Mouse (Mus musculus): ENCODE data around the gene Taar8b. TPM values are rescaled to one million over a fixed set of nuclear protein-coding genes. Genes with fewer than 3 reads are reported as not detected.
A peak's percentile ranks its signal among the peaks of the same experiment; 100 is the strongest.
"Not testable (repeated sequence)": the region's sequence is repeated elsewhere in the genome, so short reads cannot be mapped to it uniquely, and the experiment has no call there.

Taar8b gene
- not detected for total RNA-seq (2021)
- long read RNA-seq, experiment 1 = 0 reads
- long read RNA-seq, experiment 2 = 0 reads

DNA sequence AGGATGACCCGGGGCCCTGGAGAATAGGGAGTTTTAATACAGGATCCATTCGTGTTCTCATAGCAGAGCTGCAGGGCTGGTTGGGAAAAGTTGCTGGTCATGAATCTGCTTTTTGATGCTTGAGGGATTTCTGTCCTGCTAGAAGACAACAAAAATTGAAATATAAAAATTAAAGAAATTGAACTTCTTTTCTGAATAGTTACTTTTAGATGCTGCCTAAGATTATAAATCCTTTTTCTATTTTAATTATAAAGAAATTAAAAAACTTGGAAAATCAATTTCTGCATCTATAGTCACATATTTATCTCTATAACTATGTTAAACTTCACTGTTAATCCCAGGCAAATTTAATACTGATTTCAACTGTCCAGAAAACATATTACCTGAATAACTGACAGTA, at the start of gene Taar8b:
Gene Taar8b (minus strand): TSS at position 101 of the 400 bp plus-strand sequence.
- no peak for DNase-seq (ENCODE audit: low spot score in 2 of 2)

DNA sequence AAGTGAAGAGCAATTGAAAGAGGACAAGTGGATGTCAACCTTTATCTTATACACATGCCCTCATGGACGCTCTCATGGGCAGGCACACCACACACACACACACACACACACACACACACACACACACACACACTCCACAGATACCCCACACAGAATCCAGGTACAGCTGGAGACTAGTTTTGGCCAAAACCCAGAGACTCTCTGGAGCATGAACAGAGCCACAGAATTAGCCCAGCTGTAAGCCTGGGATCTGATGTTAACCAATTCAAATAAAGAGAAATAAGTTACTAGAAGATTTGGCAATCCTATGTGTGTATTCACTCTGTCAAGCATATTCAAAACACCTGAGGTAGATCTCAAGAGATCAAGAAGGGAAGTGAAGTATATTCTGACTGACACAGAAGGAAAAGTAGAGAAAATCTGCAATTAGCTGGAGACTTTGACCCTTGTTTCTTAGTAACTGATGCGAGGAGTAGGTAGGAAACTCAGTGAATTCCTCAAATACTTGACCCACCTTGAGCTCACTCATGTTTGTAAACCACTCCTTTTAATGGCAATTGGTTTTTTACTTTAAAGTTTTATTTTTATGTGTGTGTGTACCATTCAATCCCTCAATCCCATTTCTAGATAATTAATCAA, 46.6 kb upstream of the Taar8b start:
- DNase-seq (ENCODE audit: low spot score in 2 of 2) = no peak

DNA sequence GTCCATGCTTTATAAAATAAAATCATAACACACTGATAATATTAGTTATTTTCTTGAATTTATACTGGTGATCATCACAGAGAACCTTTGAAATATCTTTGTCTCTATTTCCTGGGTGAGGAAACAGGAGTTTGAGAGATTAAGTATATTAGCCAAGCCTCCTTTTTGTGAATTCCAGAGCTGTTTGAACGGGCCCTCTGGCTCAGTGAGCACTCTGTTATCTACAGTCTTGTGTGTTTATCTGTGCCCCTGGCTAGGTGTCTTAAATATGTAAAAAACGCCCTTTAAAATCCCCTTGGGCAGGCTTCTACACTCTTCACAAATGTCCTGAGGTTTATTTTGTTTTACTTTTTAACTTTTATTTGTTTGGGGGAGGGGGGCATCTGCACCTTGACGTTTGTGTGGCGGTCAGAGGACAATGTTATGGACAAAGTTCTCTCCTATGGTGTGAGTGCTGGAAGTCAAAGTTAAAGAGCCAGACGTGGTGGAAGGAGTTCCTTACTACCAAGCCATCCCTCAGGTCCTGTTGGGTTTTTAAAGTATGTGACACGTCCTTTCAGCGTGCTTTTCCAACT, 42.1 kb upstream of the Taar8b start:
- DNase-seq (ENCODE audit: low spot score in 2 of 2) = no peak

DNA sequence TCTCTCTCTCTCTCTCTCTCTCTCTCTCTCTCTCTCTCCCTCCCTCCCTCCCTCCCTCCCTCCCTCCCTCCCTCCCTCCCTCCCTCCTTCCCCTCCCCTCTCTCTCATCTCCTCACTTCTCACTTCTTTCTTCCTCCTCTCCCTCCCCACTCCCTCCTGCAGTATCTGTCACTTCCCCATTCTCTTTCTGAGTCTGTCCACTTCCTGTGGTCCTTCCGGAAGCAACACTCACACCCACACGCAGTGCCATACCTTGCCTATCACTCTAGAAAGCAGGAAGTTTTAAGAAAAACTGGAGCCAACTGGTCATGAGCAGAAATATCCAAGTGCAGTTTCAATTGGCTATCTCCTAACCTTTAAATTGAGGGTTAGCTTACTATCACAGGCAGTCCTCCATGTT, 41.0 kb upstream of the Taar8b start:
- DNase-seq (ENCODE audit: low spot score in 2 of 2) = no peak

DNA sequence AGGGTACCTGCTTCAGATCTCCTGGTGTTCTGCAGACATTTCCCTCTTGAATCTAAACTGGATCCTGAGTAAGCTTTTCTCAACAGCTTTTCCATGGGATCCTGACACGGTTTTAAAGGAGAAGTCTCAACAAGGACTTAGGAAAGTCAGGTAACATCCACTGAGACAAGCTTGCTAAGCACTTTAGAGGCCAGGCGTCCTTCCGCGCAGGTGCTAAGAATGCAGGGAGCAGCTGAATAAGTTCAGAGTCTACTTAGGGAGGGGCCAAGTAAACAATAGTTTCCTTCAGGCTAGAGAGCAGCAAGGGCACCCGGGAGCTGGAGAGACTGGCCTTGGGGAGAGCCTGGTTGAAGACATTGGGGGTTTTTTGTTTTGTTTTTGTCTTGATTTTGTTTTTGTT, 40.2 kb upstream of the Taar8b start:
- no peak for DNase-seq (ENCODE audit: low spot score in 2 of 2)

DNA sequence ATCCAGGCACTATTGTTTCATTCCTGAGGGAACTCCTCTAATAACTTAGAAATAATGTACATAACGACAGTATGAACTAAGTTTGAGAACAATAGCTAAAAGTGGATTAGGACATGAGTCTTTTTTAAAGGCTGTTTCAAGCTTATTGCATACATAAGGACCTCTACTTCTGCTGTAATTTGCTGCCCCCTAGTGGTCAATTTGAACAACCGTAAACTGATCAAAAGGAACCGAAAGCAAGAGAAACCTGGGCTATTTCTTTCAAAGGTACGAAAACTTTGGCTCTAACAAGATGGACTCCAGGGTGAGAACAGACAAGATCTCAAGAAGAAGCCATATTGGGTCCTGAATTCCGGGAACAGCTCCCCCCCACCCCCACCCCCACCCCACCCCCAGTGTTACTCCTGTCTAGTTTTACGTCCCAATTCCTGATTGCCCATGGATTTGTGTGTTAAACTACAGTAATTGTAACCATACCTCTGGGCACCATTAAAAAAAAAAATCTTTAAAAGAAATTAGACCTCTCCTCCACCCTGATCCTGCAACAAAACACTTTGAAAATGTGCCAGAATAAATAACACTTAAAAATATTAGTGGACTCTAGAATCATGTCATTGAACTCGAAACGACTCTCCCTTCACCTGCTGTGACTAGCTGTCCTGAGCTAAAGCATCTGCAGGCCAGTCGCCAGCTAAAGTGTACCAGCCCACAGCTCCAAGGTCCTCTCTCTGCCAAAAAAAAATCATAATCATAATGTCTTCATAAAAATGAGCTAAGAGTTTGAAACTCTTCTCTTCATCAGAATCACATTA, 39.6 kb upstream of the Taar8b start:
- peak in 1 of 2 experiments; percentile 24 for DNase-seq (ENCODE audit: low spot score in 2 of 2)

DNA sequence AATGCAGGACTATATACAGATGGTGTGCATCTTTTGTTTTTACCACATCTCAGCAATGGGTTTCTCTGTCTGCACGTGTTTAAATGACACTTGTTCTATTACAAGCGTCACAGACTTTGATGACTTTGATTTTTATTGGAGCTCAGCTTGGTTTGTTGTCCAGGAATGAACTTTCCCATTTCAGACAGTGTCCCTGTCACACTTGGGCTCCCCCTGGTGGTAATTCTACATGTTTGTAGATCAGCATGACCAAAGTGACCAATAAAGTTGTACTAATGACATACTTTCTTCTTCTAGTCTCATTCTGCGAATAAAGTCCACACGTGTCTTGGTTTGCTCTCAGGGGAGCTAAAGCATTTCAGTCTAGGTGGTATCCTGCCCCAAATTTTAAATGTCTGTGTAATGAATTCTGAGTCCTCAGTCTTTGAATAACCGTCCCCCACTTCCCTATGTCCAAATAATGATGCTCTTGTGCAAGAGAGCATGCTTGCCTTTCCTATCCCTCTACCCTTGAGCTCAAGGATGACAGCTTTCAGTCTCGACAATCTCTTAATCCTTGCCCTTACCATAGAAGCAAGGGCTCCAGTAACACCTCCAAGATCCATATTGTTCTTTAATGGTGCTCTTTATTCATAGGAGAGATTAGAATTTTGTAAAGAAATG, 19.2 kb upstream of the Taar8b start:
- DNase-seq (ENCODE audit: low spot score in 2 of 2) = peak in 1 of 2 experiments; percentile 28

DNA sequence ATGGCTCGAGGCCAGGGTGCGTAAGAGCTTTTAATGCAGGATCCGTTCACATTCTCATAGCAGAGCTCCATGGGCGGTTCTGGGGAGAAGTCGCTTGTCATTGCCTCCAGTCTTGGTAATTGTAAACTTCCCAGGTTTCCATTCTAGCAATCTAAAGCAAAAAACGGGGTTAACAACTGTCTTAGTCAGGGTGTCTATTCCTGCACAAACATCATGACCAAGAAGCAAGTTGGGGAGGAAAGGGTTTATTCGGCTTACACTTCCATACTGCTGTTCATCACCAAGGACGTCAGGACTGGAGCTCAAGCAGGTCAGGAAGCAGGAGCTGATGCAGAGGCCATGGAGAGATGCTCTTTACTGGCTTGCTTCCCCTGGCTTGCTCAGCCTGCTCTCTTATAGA, 17.3 kb upstream of the Taar8b start, which contains the start of gene Taar9:
Gene Taar9 (minus strand): TSS at position 101 of the 400 bp plus-strand sequence.
- not testable (repeated sequence) for DNase-seq (ENCODE audit: low spot score in 2 of 2)

DNA sequence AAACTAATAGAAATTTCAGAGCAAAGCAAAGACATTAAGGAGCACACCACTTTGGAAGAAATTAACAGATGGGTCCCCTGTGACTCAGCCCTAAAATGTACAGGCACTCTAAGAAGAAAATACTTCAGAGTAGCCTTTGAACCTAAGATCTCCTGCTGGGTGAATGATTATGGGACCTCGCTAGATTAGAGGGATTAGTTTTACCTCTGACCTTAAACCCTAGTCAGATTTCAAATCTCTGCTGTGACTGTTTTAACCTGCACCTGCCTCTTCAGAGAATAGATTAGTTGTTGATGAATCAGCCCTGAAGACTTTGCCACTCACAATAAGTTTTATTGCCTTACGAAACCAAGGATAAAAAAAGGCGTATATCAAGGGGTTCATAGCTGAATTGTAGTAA, 16.1 kb upstream of the Taar8b start:
- no peak for DNase-seq (ENCODE audit: low spot score in 2 of 2)

DNA sequence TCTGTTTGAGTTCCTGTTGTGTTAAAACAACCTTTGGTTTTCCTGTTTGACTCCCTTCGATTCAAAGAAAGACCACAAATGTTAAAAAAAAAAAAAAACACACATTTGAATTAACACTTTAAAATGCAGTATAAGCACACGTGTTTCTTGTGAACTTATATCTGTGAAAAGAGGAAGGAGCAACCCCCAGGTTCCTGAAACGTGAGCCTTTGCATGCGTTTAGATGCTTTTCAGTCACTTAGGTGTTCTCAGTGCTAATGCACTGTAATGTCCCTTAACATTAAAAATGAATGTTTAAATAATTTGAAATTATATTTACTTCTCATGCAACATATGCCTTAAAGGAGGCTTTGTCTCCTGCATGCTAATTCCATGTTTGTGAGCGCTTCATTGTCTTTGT, 15.7 kb upstream of the Taar8b start:
- no peak for DNase-seq (ENCODE audit: low spot score in 2 of 2)

DNA sequence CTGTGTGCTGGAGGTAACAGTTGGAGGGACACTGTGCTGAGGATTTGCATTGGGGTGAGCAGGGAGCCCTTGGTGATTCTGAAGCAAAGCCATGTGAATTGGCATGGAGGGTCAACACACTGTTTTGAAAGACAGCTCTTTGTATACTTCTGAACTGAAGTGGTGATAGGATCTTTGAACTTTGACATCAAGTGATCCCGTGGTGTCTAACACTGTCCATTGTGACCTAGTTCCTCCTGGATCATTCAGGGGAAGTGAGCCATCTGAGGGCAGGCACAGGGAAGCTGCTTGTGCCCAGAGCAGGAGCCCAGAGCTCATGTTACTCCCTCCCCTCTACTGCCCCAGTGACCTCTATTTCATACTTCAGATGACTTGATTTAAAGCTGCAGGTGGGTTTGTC, 11.2 kb upstream of the Taar8b start:
- not testable (repeated sequence) for DNase-seq (ENCODE audit: low spot score in 2 of 2)

DNA sequence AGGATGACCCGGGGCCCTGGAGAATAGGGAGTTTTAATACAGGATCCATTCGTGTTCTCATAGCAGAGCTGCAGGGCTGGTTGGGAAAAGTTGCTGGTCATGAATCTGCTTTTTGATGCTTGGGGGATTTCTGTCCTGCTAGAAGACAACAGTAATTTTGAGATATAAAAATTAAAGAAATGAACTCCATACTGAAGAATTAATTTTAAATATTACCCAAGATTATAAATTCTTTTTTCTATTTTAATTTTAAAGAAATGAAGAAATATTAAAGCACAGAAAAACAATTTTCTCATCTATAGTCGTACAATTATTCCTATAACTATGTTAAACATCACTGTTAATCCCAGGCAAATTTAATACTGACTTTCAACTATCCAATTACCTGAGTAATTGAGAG, 9.7 kb upstream of the Taar8b start, which contains the start of gene Taar8c:
Gene Taar8c (minus strand): TSS at position 101 of the 400 bp plus-strand sequence.
- not testable (repeated sequence) for DNase-seq (ENCODE audit: low spot score in 2 of 2)

DNA sequence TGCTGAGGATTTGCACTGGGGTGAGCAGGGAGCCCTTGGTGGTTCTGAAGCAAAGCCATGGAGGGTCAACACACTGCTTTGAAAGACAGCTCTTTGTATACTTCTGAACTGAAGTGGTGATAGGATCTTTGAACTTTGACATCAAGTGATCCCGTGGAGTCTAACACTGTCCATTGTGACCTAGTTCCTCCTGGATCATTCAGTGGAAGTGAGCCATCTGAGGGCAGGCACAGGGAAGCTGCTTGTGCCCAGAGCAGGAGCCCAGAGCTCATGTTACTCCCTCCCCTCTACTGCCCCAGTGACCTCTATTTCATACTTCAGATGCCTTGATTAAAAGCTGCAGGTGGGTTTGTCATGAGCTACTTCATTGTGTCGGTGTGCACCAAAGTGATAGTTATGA, 4.9 kb upstream of the Taar8b start:
- not testable (repeated sequence) for DNase-seq (ENCODE audit: low spot score in 2 of 2)

DNA sequence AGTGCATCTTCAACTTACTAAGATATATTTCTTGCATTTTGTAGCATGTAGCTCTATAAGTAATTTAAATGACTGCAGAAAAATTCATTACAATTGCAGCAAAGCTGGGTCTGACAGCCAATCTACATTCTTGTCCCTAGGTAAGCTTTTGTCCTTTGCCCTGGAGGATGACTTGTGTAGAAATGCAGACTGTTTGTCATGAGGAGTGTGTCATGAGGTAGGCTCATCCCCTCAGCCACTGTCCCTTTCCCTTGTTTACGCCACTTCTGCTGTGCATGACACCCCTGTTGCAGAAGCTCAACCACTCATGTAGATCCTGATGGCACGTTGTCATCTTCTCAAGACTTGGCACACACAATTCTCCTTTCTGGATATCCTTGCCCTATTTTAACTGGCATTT, 4.9 kb downstream of the Taar8b start:
- DNase-seq (ENCODE audit: low spot score in 2 of 2) = no peak

DNA sequence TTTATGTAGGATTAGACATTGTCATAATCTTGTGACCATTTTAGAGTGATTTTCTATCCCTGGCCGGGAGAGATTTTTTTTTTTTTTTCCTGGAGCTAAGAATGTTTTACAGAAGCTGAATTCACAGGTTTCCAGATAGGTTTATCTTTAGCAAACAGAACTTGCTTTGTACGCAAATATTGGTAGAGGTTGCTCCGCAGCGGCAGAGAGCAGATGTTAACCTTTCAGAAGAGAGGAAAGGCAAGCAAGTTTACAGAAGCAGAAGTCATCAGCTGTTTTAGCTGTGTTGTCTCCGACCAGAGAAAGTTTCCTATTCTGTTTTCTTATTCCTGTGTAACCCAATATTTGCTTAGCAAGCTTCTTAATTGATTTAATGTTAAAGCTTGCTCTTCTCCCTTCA, 5.5 kb downstream of the Taar8b start:
- DNase-seq (ENCODE audit: low spot score in 2 of 2) = no peak

DNA sequence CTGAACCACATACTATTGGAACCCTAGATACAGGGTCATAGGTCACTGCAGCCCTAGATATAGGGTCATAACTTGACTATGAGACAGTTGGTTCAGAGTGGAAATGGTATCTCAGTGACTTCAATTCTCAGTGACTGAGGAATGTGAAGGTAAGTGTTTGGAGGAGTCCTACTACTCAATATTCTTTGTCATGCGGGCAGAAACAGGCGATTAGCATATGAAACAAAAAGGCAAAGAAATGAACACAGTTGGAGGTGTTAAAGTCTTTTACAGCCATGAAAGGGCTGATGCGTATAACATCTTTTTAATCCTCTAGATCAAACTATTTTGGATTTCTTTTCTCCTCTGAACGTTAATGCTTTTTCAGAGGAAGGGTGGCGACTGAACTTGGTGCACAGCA, 6.2 kb downstream of the Taar8b start:
- DNase-seq (ENCODE audit: low spot score in 2 of 2) = no peak

DNA sequence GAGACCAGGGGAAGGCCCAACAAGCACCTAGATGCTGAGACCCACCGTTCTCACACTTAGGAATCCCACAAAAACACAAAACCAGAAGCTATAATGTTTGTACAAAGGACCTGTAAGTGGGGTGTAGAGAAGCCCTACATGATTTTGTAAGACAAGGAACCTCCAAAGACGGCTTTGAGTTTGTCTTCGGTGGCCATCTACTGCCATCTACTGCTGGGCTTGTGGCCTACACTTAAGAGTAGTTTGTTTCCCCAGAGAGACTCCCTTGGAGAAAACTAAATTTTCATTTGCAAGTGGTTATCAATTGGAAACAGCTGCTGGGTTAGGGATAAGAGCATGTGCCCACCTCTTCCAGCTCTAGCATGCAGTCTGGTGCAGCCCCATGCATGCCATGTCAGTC, 11.9 kb downstream of the Taar8b start:
- DNase-seq (ENCODE audit: low spot score in 2 of 2) = no peak

DNA sequence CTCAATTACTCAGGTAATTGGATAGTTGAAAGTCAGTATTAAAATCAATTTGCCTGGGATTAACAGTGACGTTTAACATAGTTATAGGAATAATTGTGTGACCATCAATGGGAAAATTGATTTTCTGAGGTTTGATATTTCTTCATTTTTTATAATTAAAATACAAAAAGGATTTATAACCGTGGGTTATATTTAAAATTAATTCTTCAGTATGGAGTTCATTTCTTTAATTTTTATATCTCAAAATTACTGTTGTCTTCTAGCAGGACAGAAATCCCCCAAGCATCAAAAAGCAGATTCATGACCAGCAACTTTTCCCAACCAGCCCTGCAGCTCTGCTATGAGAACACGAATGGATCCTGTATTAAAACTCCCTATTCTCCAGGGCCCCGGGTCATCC, 15.9 kb downstream of the Taar8b start, which contains the start of gene Taar8a:
Gene Taar8a (plus strand): TSS at position 301 of the 400 bp plus-strand sequence.
- DNase-seq (ENCODE audit: low spot score in 2 of 2) = not testable (repeated sequence)

DNA sequence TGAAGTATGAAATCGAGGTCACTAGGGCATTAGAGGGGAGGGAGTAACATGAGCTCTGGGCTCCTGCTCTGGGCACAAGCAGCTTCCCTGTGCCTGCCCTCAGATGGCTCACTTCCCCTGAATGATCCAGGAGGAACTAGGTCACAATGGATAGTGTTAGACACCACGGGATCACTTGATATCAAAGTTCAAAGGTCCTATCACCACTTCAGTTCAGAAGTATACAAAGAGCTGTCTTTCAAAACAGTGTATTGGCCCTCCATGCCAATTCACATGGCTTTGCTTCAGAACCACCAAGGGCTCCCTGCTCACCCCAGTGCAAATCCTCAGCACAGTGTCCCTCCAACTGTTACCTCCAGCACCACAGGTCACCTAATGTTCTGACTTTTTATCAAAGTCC, 17.3 kb downstream of the Taar8b start:
- DNase-seq (ENCODE audit: low spot score in 2 of 2) = not testable (repeated sequence)

DNA sequence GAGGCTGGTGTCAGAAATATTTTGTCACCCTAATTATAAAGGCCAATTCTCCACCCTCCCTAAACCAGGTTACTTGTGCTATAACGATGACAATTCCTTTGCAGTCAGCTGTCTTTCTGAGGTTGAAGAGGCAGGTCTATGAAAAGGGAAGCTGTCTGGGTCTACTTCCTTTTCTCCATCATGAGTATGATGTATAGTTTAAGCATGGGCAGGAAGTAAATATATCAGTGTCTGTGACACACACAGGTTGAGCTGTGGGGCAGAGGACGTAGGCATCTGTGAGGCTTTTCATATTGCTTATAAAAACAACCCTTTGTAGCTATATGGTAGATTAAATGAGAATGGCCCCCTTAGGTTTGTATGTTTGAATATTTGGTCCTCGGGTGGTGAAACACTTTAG, 33.1 kb downstream of the Taar8b start:
- no peak for DNase-seq (ENCODE audit: low spot score in 2 of 2)

DNA sequence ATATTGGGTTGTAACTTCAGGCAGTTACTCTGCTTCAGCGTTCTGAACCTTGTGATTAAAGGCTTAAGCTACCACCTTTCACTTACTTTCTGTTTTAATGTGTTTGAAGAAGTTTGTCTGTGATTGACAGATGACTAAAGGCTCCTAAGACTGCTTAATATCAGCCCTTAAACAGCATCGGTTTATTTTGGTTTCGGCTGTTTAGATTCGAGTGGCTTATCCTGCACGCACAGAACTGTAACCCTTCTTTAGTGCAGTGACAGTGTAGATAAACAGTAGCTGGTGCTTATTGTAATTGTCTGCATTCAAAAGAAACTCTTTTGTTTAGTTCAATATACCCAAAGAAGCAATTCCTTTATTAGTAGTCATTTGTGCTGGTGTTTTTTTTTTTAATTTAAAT, 40.1 kb downstream of the Taar8b start:
- no peak for DNase-seq (ENCODE audit: low spot score in 2 of 2)

All from adrenal gland, postnatal 4 days (tissue).